Mouse (Mus musculus): ENCODE results near the gene Gm21293.
"Not testable (repeated sequence)": the region's sequence is repeated elsewhere in the genome, so short reads cannot be mapped to it uniquely, and the experiment has no call there.

Gene Gm21293

GRCm38 (mm10) chr10:104142687-104143086 lies at the start of gene Gm21293:
Gm21293 (plus strand) TSS chr10:104142987.
- DNase-seq (ENCODE audit: low spot score in 2 of 2) = not testable (repeated sequence)

GRCm38 (mm10) chr10:104110044-104110443 lies 32.7 kb upstream of the Gm21293 start:
- no peak for DNase-seq (ENCODE audit: low spot score in 2 of 2)

- DNase-seq (ENCODE audit: low spot score in 2 of 2) = no peak
Measured at GRCm38 (mm10) chr10:104118312-104118711, 24.5 kb upstream of the Gm21293 start.

DNA sequence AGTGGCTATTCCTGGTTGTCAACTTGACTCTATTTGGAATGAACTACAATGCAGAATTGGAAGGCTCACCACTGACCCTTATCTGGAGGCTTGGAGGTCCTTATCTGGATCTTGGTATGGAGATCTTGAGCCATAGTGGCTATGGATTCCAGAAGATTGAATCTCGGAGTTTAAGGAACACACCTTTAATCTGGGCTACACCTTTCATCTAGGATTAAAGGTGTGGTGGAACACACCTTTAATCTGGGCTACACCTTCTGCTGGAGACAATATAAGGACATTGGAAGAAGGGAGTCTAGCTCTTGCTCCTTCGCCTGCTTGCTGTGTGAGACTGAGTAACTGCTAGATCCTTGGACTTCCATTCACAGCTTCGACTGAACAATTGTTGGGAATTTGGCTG lies 8.4 kb downstream of the Gm21293 start, which contains the start of gene Gm6763:
Gm6763 (plus strand) TSS at position 301 of the 400 bp plus-strand sequence.
- not testable (repeated sequence) for DNase-seq (ENCODE audit: low spot score in 2 of 2)

GRCm38 (mm10) chr10:104159706-104160105 lies 16.9 kb downstream of the Gm21293 start, which contains the start of gene Gm8764:
Gm8764 (plus strand) TSS chr10:104160006.
- DNase-seq (ENCODE audit: low spot score in 2 of 2) = not testable (repeated sequence)

GRCm38 (mm10) chr10:104168215-104168614 lies 25.4 kb downstream of the Gm21293 start, which contains the start of gene Gm21304:
Gm21304 (plus strand) TSS chr10:104168515.
- not testable (repeated sequence) for DNase-seq (ENCODE audit: low spot score in 2 of 2)

DNA sequence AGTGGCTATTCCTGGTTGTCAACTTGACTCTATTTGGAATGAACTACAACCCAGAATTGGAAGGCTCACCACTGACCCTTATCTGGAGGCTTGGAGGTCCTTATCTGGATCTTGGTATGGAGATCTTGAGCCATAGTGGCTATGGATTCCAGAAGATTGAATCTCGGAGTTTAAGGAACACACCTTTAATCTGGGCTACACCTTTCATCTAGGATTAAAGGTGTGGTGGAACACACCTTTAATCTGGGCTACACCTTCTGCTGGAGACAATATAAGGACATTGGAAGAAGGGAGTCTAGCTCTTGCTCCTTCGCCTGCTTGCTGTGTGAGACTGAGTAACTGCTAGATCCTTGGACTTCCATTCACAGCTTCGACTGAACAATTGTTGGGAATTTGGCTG lies 33.9 kb downstream of the Gm21293 start, which contains the start of gene Gm21312:
Gm21312 (plus strand) TSS at position 301 of the 400 bp plus-strand sequence.
- DNase-seq (ENCODE audit: low spot score in 2 of 2) = not testable (repeated sequence)

DNA sequence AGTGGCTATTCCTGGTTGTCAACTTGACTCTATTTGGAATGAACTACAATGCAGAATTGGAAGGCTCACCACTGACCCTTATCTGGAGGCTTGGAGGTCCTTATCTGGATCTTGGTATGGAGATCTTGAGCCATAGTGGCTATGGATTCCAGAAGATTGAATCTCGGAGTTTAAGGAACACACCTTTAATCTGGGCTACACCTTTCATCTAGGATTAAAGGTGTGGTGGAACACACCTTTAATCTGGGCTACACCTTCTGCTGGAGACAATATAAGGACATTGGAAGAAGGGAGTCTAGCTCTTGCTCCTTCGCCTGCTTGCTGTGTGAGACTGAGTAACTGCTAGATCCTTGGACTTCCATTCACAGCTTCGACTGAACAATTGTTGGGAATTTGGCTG lies 42.4 kb downstream of the Gm21293 start, which contains the start of gene Gm20765:
Gm20765 (plus strand) TSS at position 301 of the 400 bp plus-strand sequence.
- DNase-seq (ENCODE audit: low spot score in 2 of 2) = not testable (repeated sequence)

DNA sequence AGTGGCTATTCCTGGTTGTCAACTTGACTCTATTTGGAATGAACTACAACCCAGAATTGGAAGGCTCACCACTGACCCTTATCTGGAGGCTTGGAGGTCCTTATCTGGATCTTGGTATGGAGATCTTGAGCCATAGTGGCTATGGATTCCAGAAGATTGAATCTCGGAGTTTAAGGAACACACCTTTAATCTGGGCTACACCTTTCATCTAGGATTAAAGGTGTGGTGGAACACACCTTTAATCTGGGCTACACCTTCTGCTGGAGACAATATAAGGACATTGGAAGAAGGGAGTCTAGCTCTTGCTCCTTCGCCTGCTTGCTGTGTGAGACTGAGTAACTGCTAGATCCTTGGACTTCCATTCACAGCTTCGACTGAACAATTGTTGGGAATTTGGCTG lies 51.0 kb downstream of the Gm21293 start, which contains the start of gene Gm4340:
Gm4340 (plus strand) TSS at position 301 of the 400 bp plus-strand sequence.
- DNase-seq (ENCODE audit: low spot score in 2 of 2) = not testable (repeated sequence)
